Mouse (Mus musculus) forebrain, embryonic 14.5 days (tissue): Measurements from ENCODE around the gene Zswim1. TPM values are rescaled to one million over a fixed set of nuclear protein-coding genes. Genes with fewer than 3 reads are reported as not detected.

Experiments used
- ATAC-seq: fragments of 200-750 bp; cut with Nextera tagmentation; 2 replicates; pipeline ENCODE4 v1.8.0; 2017; ENCODE audit warnings: mild to moderate bottlenecking, moderate library complexity
- DNase-seq: peaks from one replicate; pipeline ENCODE4 v3.0.0-alpha.2; 2015; ENCODE audit warnings: low spot score
- H3K27ac ChIP-seq: fragments of 300-500 bp; sonication (generic); 2 replicates; pipeline ENCODE4 v1.5.1; 2014; ENCODE audit warnings: low read depth, mild to moderate bottlenecking, control low read depth, low read length, moderate library complexity
- H3K27me3 ChIP-seq: fragments of 300-500 bp; sonication (generic); replicated peaks from 2 replicates; pipeline ENCODE4 v1.6.1; 2014; ENCODE audit warnings: low read length, control low read depth, mixed read lengths; ENCODE audit not compliant: control insufficient read depth, insufficient read depth
- H3K36me3 ChIP-seq: fragments of 300-500 bp; sonication (generic); 2 replicates; pipeline ENCODE4 v1.6.1; 2014; ENCODE audit warnings: low read length, control low read depth; ENCODE audit not compliant: control insufficient read depth, insufficient read depth
- H3K4me1 ChIP-seq: fragments of 300-500 bp; sonication (generic); 2 replicates; pipeline ENCODE4 v1.6.1; 2014; ENCODE audit warnings: antibody characterized with exemption, low read length, control low read depth; ENCODE audit not compliant: control insufficient read depth, insufficient read depth
- H3K4me2 ChIP-seq: fragments of 300-500 bp; sonication (generic); 2 replicates; pipeline ENCODE4 v1.6.1; 2014; ENCODE audit warnings: mild to moderate bottlenecking, control low read depth, low read length
- H3K4me3 ChIP-seq: fragments of 300-500 bp; sonication (generic); 2 replicates; pipeline ENCODE4 v1.5.1; 2014; ENCODE audit warnings: low read depth, low read length, control low read depth
- H3K9ac ChIP-seq: fragments of 300-500 bp; sonication (generic); 2 replicates; pipeline ENCODE4 v1.6.1; 2014; ENCODE audit warnings: mild to moderate bottlenecking, low read length, control low read depth, moderate library complexity
- H3K9me3 ChIP-seq: fragments of 300-500 bp; sonication (generic); replicated peaks from 2 replicates; pipeline ENCODE4 v1.6.1; 2016; ENCODE audit warnings: low read length, control low read depth, mixed read lengths; ENCODE audit not compliant: control insufficient read depth
- WGBS: fragments of 180-500 bp; shearing (Covaris S2); extraction: QIAGEN DNeasy Blood & Tissue Kit; methylation state at CpG from one replicate; pipeline ENCODE4 v1.1.7; 2014; 5-methylcytosine and 5-hydroxymethylcytosine counted together
- polyA plus RNA-seq: library from polyadenylated mRNA; unstranded; fragments of >200 nt; fragmentation: Nextera tagmentation; extraction: Ambion mirVana; gene quantifications from 2 replicates; pipeline ENCODE4 v1.2.1, GENCODE M21; 2014

The Zswim1 gene
- polyA plus RNA-seq, 1 experiment from 2014 or later, result 19.5 TPM

DNA sequence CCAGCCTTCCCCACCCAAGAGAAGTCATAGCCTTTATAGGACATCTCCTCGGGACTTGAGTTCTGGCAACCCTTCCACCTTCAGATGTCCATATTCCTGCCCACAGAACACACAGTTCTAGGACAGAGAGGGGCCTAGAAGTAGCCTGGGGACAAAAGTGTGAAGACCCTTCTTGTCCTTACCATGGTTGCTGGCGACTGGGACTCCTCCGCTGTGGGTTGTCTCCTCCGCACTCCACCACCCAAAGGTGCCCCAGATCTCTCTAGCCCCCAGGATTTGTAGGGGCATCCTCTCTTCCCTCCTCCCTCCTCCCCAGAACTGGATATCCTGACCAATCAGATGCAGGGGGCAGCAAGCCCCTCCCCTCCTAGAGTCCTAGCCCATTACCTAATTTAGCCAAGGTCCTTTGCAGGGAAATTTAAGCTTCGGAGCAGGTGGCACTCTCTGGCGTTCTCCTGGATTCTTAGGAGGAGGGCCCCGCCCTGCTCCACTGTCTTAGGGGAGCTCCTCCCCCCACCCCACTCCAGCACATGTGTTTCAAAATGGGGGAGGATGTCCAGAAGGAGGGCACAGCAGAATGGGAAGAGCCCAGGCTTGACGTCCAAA, 42.9 kb upstream of the Zswim1 start, which contains the start of gene Tnnc2:
Gene Tnnc2, minus strand, starts transcription at position 487 of the 606 bp plus-strand sequence.
- no peak for DNase-seq
- 75% methylated on average over 8 of the region's 8 CpGs for WGBS
- H3K9ac ChIP-seq, result no peak within 1 kb of the TSS
- H3K4me1 ChIP-seq, result no peaks in the 10 kb centered on the region
- no peak within 1 kb of the TSS for H3K27ac ChIP-seq
- H3K27me3 ChIP-seq, result no peaks in the 10 kb centered on the region
- no peak within 1 kb of the TSS for H3K4me2 ChIP-seq
- H3K4me3 ChIP-seq, result no peak within 1 kb of the TSS
- H3K9me3 ChIP-seq, result no peaks in the 10 kb centered on the region
- H3K36me3 ChIP-seq, result no peaks in the 10 kb centered on the region
- ATAC-seq, result no peak

- no peak for ATAC-seq
- H3K4me2 ChIP-seq, result no peak overlapping the region
- H3K4me1 ChIP-seq, result peaks cover 6% of the 10 kb centered on the region; the same call in 1 of the 2 replicates
- H3K9ac ChIP-seq, result no peak overlapping the region
- no peak for DNase-seq
- WGBS, result 77% methylated on average over 4 of the region's 4 CpGs
- H3K27me3 ChIP-seq, result no peaks in the 10 kb centered on the region
- H3K36me3 ChIP-seq, result no peaks in the 10 kb centered on the region
- no peak overlapping the region for H3K27ac ChIP-seq
- H3K4me3 ChIP-seq, result no peak overlapping the region
- no peaks in the 10 kb centered on the region for H3K9me3 ChIP-seq
These were observed 40.6 kb upstream of the Zswim1 start for GRCm38 (mm10) chr2:164781876-164782275.

GRCm38 (mm10) chr2:164783926-164784581, 38.4 kb upstream of the Zswim1 start:
- H3K27me3 ChIP-seq, result no peaks in the 10 kb centered on the region
- WGBS, result 78% methylated on average over 7 of the region's 7 CpGs
- 0 out of 2 replicates have a peak, but pooled peaks cover 2% of the 10 kb centered on the region for H3K36me3 ChIP-seq
- no peak overlapping the region for H3K9ac ChIP-seq
- no peaks in the 10 kb centered on the region for H3K9me3 ChIP-seq
- H3K4me1 ChIP-seq, result peaks cover 6% of the 10 kb centered on the region; the same call in 1 of the 2 replicates
- no peak overlapping the region for H3K4me2 ChIP-seq
- H3K4me3 ChIP-seq, result no peak overlapping the region
- no peak for ATAC-seq
- H3K27ac ChIP-seq, result no peak overlapping the region
- no peak for DNase-seq

DNA sequence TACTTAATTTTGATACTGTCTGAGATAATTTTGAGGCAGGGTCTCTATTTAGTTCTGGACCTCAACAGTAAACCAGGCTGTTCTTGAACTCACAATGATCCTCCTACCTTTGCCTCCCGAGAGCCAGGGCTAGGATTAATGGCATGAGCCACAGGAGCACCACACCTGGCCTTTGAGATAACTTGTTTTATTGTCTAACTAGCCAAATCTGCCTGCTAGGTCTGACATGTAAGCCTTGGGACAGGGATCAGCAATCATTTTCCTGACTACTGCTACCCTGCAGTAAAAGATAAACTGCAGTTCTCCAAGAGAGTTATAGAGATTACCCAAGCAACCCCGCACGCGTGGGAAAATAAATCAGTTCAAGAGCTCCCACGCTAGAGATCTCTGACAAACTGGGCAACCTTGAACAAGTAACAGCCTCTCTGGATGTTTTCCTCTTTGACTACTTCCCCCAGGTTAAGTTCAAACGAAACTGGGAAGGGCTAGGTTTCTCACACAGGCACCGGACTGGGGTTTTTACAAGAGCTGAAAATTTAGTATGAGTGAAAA, 37.5 kb upstream of the Zswim1 start:
- H3K36me3 ChIP-seq, result 0 out of 2 replicates have a peak, but pooled peaks cover 3% of the 10 kb centered on the region
- peak overlapping the region; percentile 86 for H3K4me2 ChIP-seq
- peak overlapping the region; percentile 65 for H3K4me3 ChIP-seq
- peak overlapping the region; percentile 81 for H3K9ac ChIP-seq
- DNase-seq (no peak), ATAC-seq (no peak)
- no peaks in the 10 kb centered on the region for H3K27me3 ChIP-seq
- H3K4me1 ChIP-seq, result peaks cover 6% of the 10 kb centered on the region; the same call in 1 of the 2 replicates
- no peak overlapping the region for H3K27ac ChIP-seq
- WGBS, result 13% methylated on average over 7 of the region's 7 CpGs
- H3K9me3 ChIP-seq, result no peaks in the 10 kb centered on the region

GRCm38 (mm10) chr2:164785481-164786387, 36.8 kb upstream of the Zswim1 start, which contains the start of gene Snx21:
Snx21 (plus strand) TSS chr2:164785823.
- peak within 1 kb of the TSS; percentile 65 for H3K4me3 ChIP-seq
- peak within 1 kb of the TSS; percentile 86 for H3K4me2 ChIP-seq
- H3K27ac ChIP-seq, result peak within 1 kb of the TSS; percentile 63
- H3K9me3 ChIP-seq, result no peaks in the 10 kb centered on the region
- ATAC-seq (peak; percentile 94), DNase-seq (peak; percentile 86)
- no peaks in the 10 kb centered on the region for H3K27me3 ChIP-seq
- H3K4me1 ChIP-seq, result peaks cover 6% of the 10 kb centered on the region; the same call in 1 of the 2 replicates
- H3K36me3 ChIP-seq, result 0 out of 2 replicates have a peak, but pooled peaks cover 3% of the 10 kb centered on the region
- WGBS, result under 1% methylated on average over 72 of the region's 89 CpGs
- H3K9ac ChIP-seq, result peak within 1 kb of the TSS; percentile 81

DNA sequence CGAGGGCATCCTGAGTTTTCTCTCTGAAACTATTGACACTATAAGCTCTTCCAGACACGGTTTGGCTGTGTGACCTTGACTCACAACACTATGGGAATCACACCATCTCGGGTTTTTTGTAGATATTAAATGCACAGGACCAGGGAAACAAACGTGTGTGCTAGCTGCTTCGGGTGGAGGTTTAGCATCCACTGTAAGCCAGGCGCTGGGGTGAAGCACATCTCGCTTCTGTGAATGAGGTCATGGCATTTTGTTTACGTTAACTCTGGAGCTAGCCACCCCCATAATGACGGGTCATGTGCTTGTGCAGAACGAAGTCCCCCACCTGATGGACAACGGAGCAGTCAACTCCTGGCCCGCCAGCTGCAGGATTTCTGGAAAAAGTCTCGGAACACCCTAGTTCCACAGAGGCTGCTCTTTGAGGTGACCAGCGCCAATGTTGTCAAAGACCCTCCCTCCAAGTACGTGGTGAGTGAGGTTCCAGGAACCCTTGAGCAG, 36.0 kb upstream of the Zswim1 start:
- Histone ChIP-seq H3K9me3 (no peaks in the 10 kb centered on the region), H3K27me3 (no peaks in the 10 kb centered on the region), H3K4me2 (peak overlapping the region; percentile 86), H3K9ac (peak overlapping the region; percentile 81), H3K27ac (no peak overlapping the region), H3K4me1 (peaks cover 6% of the 10 kb centered on the region; the same call in 1 of the 2 replicates), H3K36me3 (peaks cover 7% of the 10 kb centered on the region; the same call in 1 of the 2 replicates), H3K4me3 (peak overlapping the region; percentile 65)
- DNase-seq (no peak), ATAC-seq (peak; percentile 14; the same call in 1 of the 2 replicates)
- WGBS, result 12% methylated on average over 15 of the region's 15 CpGs

DNA sequence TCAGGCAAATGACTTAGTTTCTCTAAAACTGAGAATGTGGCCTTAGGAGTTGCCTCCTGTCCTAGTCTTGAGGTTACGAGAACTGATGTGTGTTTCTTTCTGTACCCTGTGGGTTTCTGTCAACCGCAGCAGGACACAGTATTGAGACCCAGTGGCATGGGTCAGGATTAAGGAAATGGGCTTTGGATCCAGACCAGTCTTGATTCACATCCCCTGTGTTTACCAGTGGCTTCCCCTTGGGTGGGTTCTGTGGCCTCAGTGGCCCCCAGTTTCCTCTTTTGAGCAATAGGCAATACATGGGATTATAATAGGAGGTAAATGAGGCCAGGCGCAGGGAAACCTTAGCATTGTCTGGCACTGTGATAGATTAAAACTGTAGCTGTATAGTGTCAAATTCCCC, 35.5 kb upstream of the Zswim1 start:
- Histone ChIP-seq H3K4me2 (peak overlapping the region; percentile 86; the same call in 1 of the 2 replicates), H3K27me3 (no peaks in the 10 kb centered on the region), H3K4me3 (0 out of 2 replicates have a peak overlapping the region, but pooled peaks have one; percentile 65), H3K27ac (no peak overlapping the region), H3K9me3 (no peaks in the 10 kb centered on the region), H3K9ac (0 out of 2 replicates have a peak overlapping the region, but pooled peaks have one; percentile 21), H3K4me1 (peaks cover 6% of the 10 kb centered on the region; the same call in 1 of the 2 replicates), H3K36me3 (peaks cover 13% of the 10 kb centered on the region)
- WGBS, result 87% methylated on average over 3 of the region's 3 CpGs
- ATAC-seq, result no peak
- DNase-seq, result no peak

DNA sequence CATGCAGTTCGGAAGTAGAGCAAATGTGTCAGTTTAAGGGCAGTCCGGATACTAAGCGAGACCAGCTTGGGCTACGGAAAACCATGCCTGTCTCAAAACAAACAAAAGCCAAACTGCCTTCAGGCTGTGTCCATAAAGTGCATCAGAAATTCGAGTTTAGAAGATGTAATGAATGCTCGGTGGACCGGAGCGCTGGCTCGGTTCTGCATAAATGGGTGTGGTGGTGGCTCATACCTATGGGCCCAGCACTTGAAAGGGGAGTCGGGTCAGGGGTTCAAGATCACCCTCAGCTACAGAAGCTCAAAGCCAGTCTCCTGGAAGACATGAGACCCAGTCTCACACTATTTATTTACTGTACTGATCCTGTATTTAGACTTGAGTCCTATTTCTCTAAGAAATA, 34.7 kb upstream of the Zswim1 start:
- Histone ChIP-seq H3K4me2 (no peak overlapping the region), H3K27me3 (no peaks in the 10 kb centered on the region), H3K9ac (no peak overlapping the region), H3K27ac (no peak overlapping the region), H3K4me3 (no peak overlapping the region), H3K4me1 (peaks cover 6% of the 10 kb centered on the region; the same call in 1 of the 2 replicates), H3K36me3 (peaks cover 20% of the 10 kb centered on the region), H3K9me3 (no peaks in the 10 kb centered on the region)
- DNase-seq (no peak), ATAC-seq (no peak)
- 86% methylated on average over 10 of the region's 10 CpGs for WGBS
